Mouse (Mus musculus) adrenal gland, adult (tissue): ENCODE measurements at regions not wholly inside any gene's neighbourhood (a gene's known extent, or its start where the extent isn't known, plus 50 kb on each side); places are given as distances from the start of the nearest gene placed in this dataset.
A peak's percentile ranks its signal among the peaks of the same experiment; 100 is the strongest.

Experiments
- DNase-seq, 2 experiments: peaks; one replicate each; pipeline ENCODE4 v3.0.0; 2022 to 2023; ENCODE audit warnings: low spot score in 1 of 2; ENCODE audit not compliant: inconsistent age in 2 of 2

- DNase-seq: no peak
Observed at GRCm38 (mm10) chr8:39426770-39427169, 1248.1 kb upstream of the Adam24 start.

DNA sequence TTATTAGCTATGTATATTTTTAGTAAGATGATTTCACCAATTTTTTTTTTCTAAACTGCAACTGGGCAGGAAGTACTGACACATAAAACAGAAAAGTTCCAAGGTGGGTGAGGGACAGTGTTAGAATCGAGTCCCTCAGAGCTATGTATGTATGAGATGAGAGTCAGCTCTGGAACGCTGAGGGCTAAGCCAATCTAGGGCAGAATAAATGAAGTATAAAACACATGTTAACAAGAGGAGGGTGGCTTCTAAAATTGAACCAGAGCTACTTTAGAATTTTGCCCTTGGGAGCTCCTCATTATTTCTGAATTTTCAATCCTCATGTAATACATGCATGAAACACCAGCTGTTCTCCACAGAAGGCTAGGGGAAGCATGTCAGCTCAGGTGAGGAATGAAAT, 1247.5 kb upstream of the Adam24 start:
- no peak for DNase-seq

DNA sequence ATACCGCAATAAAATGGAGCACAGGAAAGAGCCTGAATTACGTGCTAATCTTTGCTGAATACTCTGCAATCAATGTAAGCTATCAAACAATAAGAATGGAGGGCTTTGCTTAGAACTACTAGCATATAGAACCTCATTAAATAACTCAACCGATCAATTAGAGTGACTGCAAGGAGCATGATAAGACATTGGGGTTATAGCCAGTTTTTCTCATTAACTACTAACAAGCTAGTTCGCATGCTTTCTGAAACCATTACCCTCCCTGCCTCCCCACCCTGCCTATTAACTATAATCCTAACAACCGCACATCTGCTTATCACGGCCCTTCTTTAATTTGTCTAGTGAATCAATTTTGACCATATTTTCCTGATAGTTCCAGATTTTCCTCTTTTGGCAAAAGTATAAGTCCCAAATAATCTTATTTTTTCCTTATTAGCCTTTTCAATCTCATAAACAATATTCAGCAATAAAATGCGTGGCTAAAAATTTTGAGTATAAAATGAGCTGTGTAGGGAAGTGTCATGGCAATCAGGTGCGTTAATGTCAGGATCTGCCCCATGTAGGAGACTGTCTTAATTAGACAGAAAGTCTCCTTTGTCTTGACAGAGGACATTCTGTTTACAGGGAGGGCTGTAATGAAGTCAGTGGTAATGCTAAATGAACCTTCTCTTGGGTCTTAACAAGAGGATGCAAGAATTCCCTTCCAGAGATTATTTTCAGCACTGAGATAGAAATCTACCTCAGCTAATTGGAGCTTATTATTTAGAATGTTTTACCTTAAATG, 1234.1 kb upstream of the Adam24 start:
- no peak for DNase-seq

GRCm38 (mm10) chr8:39491139-39491538, 1183.7 kb upstream of the Adam24 start:
- peak in 1 of 2 experiments; percentile 46 for DNase-seq

- no peak for DNase-seq
Observed at GRCm38 (mm10) chr8:39500419-39500818, 1174.5 kb upstream of the Adam24 start.

DNA sequence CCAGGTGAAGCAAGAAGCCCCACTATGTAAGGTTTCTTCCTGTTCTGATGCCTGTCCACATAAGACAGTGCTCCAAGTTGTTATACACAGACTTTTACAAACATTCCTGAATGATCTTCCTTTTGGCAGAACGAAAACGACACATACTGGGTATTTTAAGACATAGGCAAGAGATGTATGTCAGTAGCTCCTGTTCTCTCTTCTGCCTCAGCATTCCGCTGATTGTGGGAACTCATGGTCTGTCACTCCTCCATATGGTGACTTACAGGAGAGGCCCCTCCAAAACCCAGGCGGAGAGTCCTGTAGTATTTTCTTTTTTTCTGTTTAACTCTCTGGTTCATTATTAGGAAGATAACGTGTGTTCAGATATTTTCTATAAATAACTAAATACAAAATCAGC, 1170.6 kb upstream of the Adam24 start:
- no peak for DNase-seq

DNA sequence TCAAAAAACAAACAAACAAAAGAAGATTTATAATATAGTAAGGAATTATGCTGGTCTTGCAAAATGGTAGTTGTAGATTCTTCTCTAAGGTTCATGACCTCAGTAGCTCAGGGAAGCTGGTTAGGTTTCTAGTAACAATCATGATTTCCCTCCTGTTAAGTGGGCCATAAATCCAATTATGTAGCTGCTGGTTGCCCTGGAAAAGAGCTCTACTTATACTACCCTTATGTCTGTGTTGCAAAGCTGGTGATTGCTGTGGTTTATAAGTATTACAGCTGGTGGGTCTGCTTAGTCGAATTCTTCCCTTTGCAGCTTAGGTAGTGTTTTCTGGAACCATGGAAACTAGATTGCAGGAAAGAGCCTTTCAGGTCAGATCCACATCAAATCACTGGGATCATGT, 1161.9 kb upstream of the Adam24 start:
- DNase-seq: no peak
